Mouse (Mus musculus) CD4-positive naive resting alpha-beta T cell, adult 76 days (primary cell): Measurements from ENCODE around the gene Trmt44. TPM values are rescaled to one million over a fixed set of nuclear protein-coding genes. Genes with fewer than 3 reads are reported as not detected.

Source experiments
- total RNA-seq: library from RNA; stranded (reverse); gene quantifications from one replicate; pipeline ENCODE4 v1.2.4, GENCODE M21; 2023

Trmt44 gene
- 8.9 TPM for total RNA-seq

GRCm38 (mm10) chr5:35574653-35575599 lies at the start of gene Trmt44:
Gene Trmt44 (minus strand): TSS chr5:35575070.

GRCm38 (mm10) chr5:35582445-35583220 lies 7.8 kb upstream of the Trmt44 start, which contains the start of gene Acox3:
Gene Acox3 (plus strand): TSS chr5:35583040.

GRCm38 (mm10) chr5:35525469-35526123 lies 49.3 kb downstream of the Trmt44 start, which contains the start of gene Cpz:
Gene Cpz (minus strand): TSS chr5:35525698.

Other genes with a start within 250 kb of the Trmt44 start
- not detected for gene Hmx1, start 186.0 kb downstream of the Trmt44 start, total RNA-seq
- gene Cpz, start 49.4 kb downstream of the Trmt44 start, total RNA-seq: not detected
- gene Acox3, start 8.0 kb upstream of the Trmt44 start, total RNA-seq: 45.1 TPM
- not detected for gene Htra3, start 104.7 kb upstream of the Trmt44 start, total RNA-seq
- gene Sh3tc1, start 164.9 kb upstream of the Trmt44 start, total RNA-seq: 5.3 TPM
- gene Ablim2, start 182.8 kb upstream of the Trmt44 start, total RNA-seq: 5.0 TPM